Mouse (Mus musculus): ENCODE results near the gene Med25. TPM values are rescaled to one million over a fixed set of nuclear protein-coding genes. Genes with fewer than 3 reads are reported as not detected.
A peak's percentile ranks its signal among the peaks of the same experiment; 100 is the strongest.

Gene Med25
- polyA plus RNA-seq, 1 experiment from 2014 or later = 64.4 TPM

- no peak overlapping the region for H3K4me3 ChIP-seq (ENCODE audit: low read depth, low read length)
- H3K36me3 ChIP-seq (ENCODE audit: control insufficient read depth, insufficient read depth, low read length) = peaks cover 27% of the 10 kb centered on the region
- no peak for TF ChIP-seq EP300 (optimal IDR thresholded peaks at IDR 0.05)
- peak; percentile 92 for TF ChIP-seq CTCF (IDR thresholded peaks at IDR 0.05; ENCODE audit: low read depth)
- H3K4me1 ChIP-seq (replicated peaks; ENCODE audit: control insufficient read depth, insufficient read depth) = peaks cover 7% of the 10 kb centered on the region
- 0 out of 2 replicates have a peak overlapping the region, but pooled peaks have one; percentile 11 for H3K4me2 ChIP-seq (replicated peaks; ENCODE audit: low read depth)
- ATAC-seq (ENCODE audit: low FRiP score, low TSS enrichment) = peak; percentile 31; the same call in 1 of the 2 replicates
- no peak overlapping the region for H3K9ac ChIP-seq (ENCODE audit: low read length)
- no peaks in the 10 kb centered on the region for H3K9me3 ChIP-seq (ENCODE audit: control insufficient read depth, low read length)
- WGBS = 45% methylated on average over 22 of the region's 22 CpGs
- H3K27ac ChIP-seq (replicated peaks) = peak overlapping the region; percentile 40
- no peaks in the 10 kb centered on the region for H3K27me3 ChIP-seq (ENCODE audit: control insufficient read depth, insufficient read depth, low read length)
- DNase-seq (ENCODE audit: low spot score) = peak; percentile 80
Observed at GRCm38 (mm10) chr7:44860576-44861428, 31.7 kb downstream of the Med25 start.

- H3K4me1 ChIP-seq (replicated peaks; ENCODE audit: control insufficient read depth, insufficient read depth) = no peaks in the 10 kb centered on the region
- TF ChIP-seq CTCF (IDR thresholded peaks at IDR 0.05; ENCODE audit: low read depth) (no peak), EP300 (optimal IDR thresholded peaks at IDR 0.05) (no peak)
Observed at GRCm38 (mm10) chr7:44859896-44860295, 32.6 kb downstream of the Med25 start.

GRCm38 (mm10) chr7:44857905-44858304 lies 34.6 kb downstream of the Med25 start:
- Histone ChIP-seq H3K4me3 (ENCODE audit: low read depth, low read length) (peak overlapping the region; percentile 63), H3K9me3 (ENCODE audit: control insufficient read depth, low read length) (no peaks in the 10 kb centered on the region), H3K4me1 (replicated peaks; ENCODE audit: control insufficient read depth, insufficient read depth) (peaks cover 2% of the 10 kb centered on the region; the same call in 1 of the 2 replicates), H3K27me3 (ENCODE audit: control insufficient read depth, insufficient read depth, low read length) (no peaks in the 10 kb centered on the region), H3K27ac (replicated peaks) (peak overlapping the region; percentile 87), H3K36me3 (ENCODE audit: control insufficient read depth, insufficient read depth, low read length) (peaks cover 9% of the 10 kb centered on the region), H3K4me2 (replicated peaks; ENCODE audit: low read depth) (peak overlapping the region; percentile 92), H3K9ac (ENCODE audit: low read length) (peak overlapping the region; percentile 85)
- DNase-seq (ENCODE audit: low spot score) (peak; percentile 61), ATAC-seq (ENCODE audit: low FRiP score, low TSS enrichment) (no peak)
- TF ChIP-seq CTCF (IDR thresholded peaks at IDR 0.05; ENCODE audit: low read depth) (no peak), EP300 (optimal IDR thresholded peaks at IDR 0.05) (no peak)
- WGBS = 27% methylated on average over 8 of the region's 8 CpGs

More at GRCm38 (mm10) chr7:44859896-44860295, 32.6 kb downstream of the Med25 start:
- WGBS = 94% methylated on average over 11 of the region's 11 CpGs
- Histone ChIP-seq H3K27me3 (ENCODE audit: control insufficient read depth, insufficient read depth, low read length) (no peaks in the 10 kb centered on the region), H3K4me2 (replicated peaks; ENCODE audit: low read depth) (no peak overlapping the region), H3K36me3 (ENCODE audit: control insufficient read depth, insufficient read depth, low read length) (peaks cover 27% of the 10 kb centered on the region), H3K27ac (replicated peaks) (no peak overlapping the region), H3K9me3 (ENCODE audit: control insufficient read depth, low read length) (no peaks in the 10 kb centered on the region), H3K4me3 (ENCODE audit: low read depth, low read length) (no peak overlapping the region), H3K9ac (ENCODE audit: low read length) (no peak overlapping the region)
- ATAC-seq (ENCODE audit: low FRiP score, low TSS enrichment) (no peak), DNase-seq (ENCODE audit: low spot score) (no peak)

GRCm38 (mm10) chr7:44857042-44857552 lies 35.4 kb downstream of the Med25 start, which contains the start of gene Pnkp:
Gene Pnkp, plus strand, starts transcription at chr7:44857139.
- under 1% methylated on average over 32 of the region's 32 CpGs for WGBS
- DNase-seq (ENCODE audit: low spot score) (peak; percentile 85), ATAC-seq (ENCODE audit: low FRiP score, low TSS enrichment) (peak; percentile 5; the same call in 1 of the 2 replicates)
- peak within 1 kb of the TSS; percentile 92 for H3K4me2 ChIP-seq (replicated peaks; ENCODE audit: low read depth)
- no peak for TF ChIP-seq EP300 (optimal IDR thresholded peaks at IDR 0.05)
- no peak for TF ChIP-seq CTCF (IDR thresholded peaks at IDR 0.05; ENCODE audit: low read depth)
- no peaks in the 10 kb centered on the region for H3K27me3 ChIP-seq (ENCODE audit: control insufficient read depth, insufficient read depth, low read length)
- no peaks in the 10 kb centered on the region for H3K9me3 ChIP-seq (ENCODE audit: control insufficient read depth, low read length)
- H3K9ac ChIP-seq (ENCODE audit: low read length) = peak within 1 kb of the TSS; percentile 85
- H3K4me3 ChIP-seq (ENCODE audit: low read depth, low read length) = peak within 1 kb of the TSS; percentile 63
- H3K27ac ChIP-seq (replicated peaks) = peak within 1 kb of the TSS; percentile 87
- peaks cover 2% of the 10 kb centered on the region; the same call in 1 of the 2 replicates for H3K4me1 ChIP-seq (replicated peaks; ENCODE audit: control insufficient read depth, insufficient read depth)
- H3K36me3 ChIP-seq (ENCODE audit: control insufficient read depth, insufficient read depth, low read length) = peaks cover 2% of the 10 kb centered on the region; the same call in 1 of the 2 replicates

- no peak for TF ChIP-seq EP300 (optimal IDR thresholded peaks at IDR 0.05)
- no peak for TF ChIP-seq CTCF (IDR thresholded peaks at IDR 0.05; ENCODE audit: low read depth)
- peak overlapping the region; percentile 87 for H3K27ac ChIP-seq (replicated peaks)
- no peaks in the 10 kb centered on the region for H3K9me3 ChIP-seq (ENCODE audit: control insufficient read depth, low read length)
- DNase-seq (ENCODE audit: low spot score) (no peak), ATAC-seq (ENCODE audit: low FRiP score, low TSS enrichment) (no peak)
- H3K4me3 ChIP-seq (ENCODE audit: low read depth, low read length) = peak overlapping the region; percentile 63
- peak overlapping the region; percentile 92 for H3K4me2 ChIP-seq (replicated peaks; ENCODE audit: low read depth)
- 57% methylated on average over 9 of the region's 9 CpGs for WGBS
- peaks cover 2% of the 10 kb centered on the region; the same call in 1 of the 2 replicates for H3K4me1 ChIP-seq (replicated peaks; ENCODE audit: control insufficient read depth, insufficient read depth)
- H3K27me3 ChIP-seq (ENCODE audit: control insufficient read depth, insufficient read depth, low read length) = no peaks in the 10 kb centered on the region
- H3K36me3 ChIP-seq (ENCODE audit: control insufficient read depth, insufficient read depth, low read length) = no peaks in the 10 kb centered on the region; the same call in 1 of the 2 replicates
- no peak overlapping the region; the same call in 1 of the 2 replicates for H3K9ac ChIP-seq (ENCODE audit: low read length)
Observed at GRCm38 (mm10) chr7:44856265-44856916, 36.1 kb downstream of the Med25 start.
